Mouse (Mus musculus) small intestine, adult 2 months (tissue): ENCODE results near the gene Hopx.

Experiments used
- CTCF ChIP-seq: fragments of 200-500 bp; IDR thresholded peaks from 2 replicates; pipeline ENCODE4 v1.5.1; 2012; ENCODE audit warnings: low read depth, mild to moderate bottlenecking, control low read depth, inconsistent platforms, low read length, moderate library complexity, mixed read lengths; ENCODE audit not compliant: insufficient replicate concordance, insufficient read length; ENCODE audit errors: extremely low read depth
- POLR2A ChIP-seq: fragments of 200-500 bp; IDR thresholded peaks from 2 replicates; pipeline ENCODE4 v1.6.1; 2012; ENCODE audit warnings: low read depth, mild to moderate bottlenecking, control low read depth, inconsistent platforms, low read length, moderate library complexity

DNA sequence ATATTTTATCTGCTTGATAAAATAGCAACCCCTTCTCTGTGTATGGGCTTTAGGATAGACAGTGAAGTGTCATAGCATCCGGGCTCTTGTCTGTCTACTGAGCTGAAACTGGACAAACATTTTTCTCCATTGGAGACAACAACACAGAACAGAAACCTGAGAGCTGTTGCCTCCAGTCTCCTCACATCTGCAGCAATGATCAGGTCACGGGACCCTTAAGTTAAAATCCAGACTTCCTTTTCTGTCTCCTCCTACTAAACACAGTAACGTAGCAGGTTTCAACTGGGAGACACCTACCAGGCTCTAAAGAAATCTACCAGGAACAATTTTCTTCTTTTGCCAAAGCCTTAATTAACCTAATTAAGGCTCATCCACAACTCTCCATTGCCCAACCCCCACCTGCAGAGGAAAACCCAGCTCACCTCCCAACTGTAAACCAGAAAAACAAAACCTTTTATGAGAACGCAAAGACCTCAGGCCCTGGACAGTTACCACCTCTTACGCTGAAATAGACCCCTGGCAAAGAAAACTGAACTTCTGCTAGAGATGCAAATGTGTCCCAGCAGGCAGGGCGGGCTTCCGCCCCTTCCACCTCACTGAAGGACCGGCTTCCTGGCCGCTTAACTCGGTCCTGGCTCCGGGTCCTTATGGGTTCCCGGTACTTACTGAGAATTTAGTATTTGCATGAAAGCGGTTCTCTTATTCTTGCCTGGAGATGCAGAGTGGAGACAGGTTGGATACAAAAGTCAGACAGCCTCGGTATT, 43.0 kb upstream of the Hopx start:
- TF ChIP-seq CTCF (no peak), POLR2A (no peak)
